Mouse (Mus musculus): ENCODE measurements at regions not wholly inside any gene's neighbourhood (a gene's known extent, or its start where the extent isn't known, plus 50 kb on each side); places are given as distances from the start of the nearest gene placed in this dataset.

DNA sequence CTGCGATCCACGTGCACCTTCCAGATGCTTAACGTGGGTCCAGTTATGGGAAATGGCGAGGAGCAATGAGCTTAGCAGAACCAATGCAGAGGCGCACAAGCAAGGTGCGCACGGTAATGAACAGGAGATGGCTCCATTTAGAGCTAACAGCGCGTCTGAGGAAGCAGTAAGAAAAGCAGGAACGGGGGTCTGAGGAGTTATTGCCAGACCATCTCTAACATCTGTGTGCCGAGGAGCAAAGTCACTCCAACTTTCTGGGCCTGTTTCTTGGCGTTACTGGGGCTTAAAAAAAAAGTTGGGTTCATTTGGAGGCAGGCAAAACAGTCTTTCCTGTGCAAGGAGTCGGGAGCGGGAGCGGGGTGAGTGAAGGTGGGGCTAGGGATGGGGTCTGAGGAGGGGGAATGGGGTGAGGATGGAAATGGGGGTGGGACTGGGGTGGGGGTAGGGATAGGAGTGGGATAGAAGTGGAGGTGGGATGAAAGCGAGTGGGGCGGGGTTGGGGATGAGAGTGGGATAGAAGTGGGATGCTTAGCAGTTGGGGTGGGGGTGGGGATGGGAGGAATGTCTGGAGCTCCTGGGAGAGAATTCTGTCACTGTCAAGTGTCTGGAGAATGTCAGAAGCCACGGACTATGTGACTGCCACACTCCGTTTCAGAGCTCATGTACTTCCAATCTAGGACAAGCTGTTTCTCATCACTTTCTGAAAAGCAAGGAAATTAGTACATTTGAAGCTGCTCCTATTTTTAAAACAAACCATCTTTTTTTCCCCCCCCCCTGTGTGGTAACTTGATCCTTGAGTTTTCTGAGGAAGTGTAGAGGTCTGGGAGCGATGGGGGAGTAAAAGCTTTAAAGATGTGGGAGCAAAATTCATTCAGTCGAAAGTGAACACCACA, 225.6 kb upstream of the Ccdc122 start:
- Histone ChIP-seq H3K27ac (ENCODE audit: control insufficient read depth, insufficient read depth, low read length) (no peak overlapping the region), H3K4me3 (ENCODE audit: control insufficient read depth, insufficient read depth, low read length) (no peak overlapping the region), H3K4me1 (replicated peaks; ENCODE audit: control insufficient read depth, insufficient read depth, low read length) (no peaks in the 10 kb centered on the region), H3K36me3 (ENCODE audit: control insufficient read depth, insufficient read depth, low read length) (no peaks in the 10 kb centered on the region), H3K27me3 (ENCODE audit: control insufficient read depth, insufficient read depth, low read length) (no peaks in the 10 kb centered on the region)
- TF ChIP-seq CTCF (IDR thresholded peaks at IDR 0.05; ENCODE audit: borderline replicate concordance, control insufficient read depth, extremely low read depth, insufficient read depth, low read length, poor library complexity), result no peak
- TF ChIP-seq POLR2A (IDR thresholded peaks at IDR 0.05; ENCODE audit: control insufficient read depth, extremely low read depth, insufficient read depth, low read length, poor library complexity), result no peak
- 92% methylated on average over 21 of the region's 21 CpGs for WGBS
- no peak for DNase-seq

- 92% methylated on average over 3 of the region's 3 CpGs for WGBS
- Histone ChIP-seq H3K4me1 (replicated peaks; ENCODE audit: control insufficient read depth, insufficient read depth, low read length) (no peaks in the 10 kb centered on the region), H3K36me3 (ENCODE audit: control insufficient read depth, insufficient read depth, low read length) (no peaks in the 10 kb centered on the region), H3K27ac (ENCODE audit: control insufficient read depth, insufficient read depth, low read length) (no peak overlapping the region), H3K27me3 (ENCODE audit: control insufficient read depth, insufficient read depth, low read length) (no peaks in the 10 kb centered on the region), H3K4me3 (ENCODE audit: control insufficient read depth, insufficient read depth, low read length) (no peak overlapping the region)
- no peak for TF ChIP-seq POLR2A (IDR thresholded peaks at IDR 0.05; ENCODE audit: control insufficient read depth, extremely low read depth, insufficient read depth, low read length, poor library complexity)
- no peak for TF ChIP-seq CTCF (IDR thresholded peaks at IDR 0.05; ENCODE audit: borderline replicate concordance, control insufficient read depth, extremely low read depth, insufficient read depth, low read length, poor library complexity)
- no peak for DNase-seq
Measured at GRCm38 (mm10) chr14:76810041-76810440, 226.5 kb upstream of the Ccdc122 start.

- DNase-seq, result no peak
- no peak overlapping the region for H3K4me3 ChIP-seq (ENCODE audit: control insufficient read depth, insufficient read depth, low read length)
- H3K27ac ChIP-seq (ENCODE audit: control insufficient read depth, insufficient read depth, low read length), result no peak overlapping the region
- H3K4me1 ChIP-seq (replicated peaks; ENCODE audit: control insufficient read depth, insufficient read depth, low read length), result no peaks in the 10 kb centered on the region
- TF ChIP-seq CTCF (IDR thresholded peaks at IDR 0.05; ENCODE audit: borderline replicate concordance, control insufficient read depth, extremely low read depth, insufficient read depth, low read length, poor library complexity) (no peak), POLR2A (IDR thresholded peaks at IDR 0.05; ENCODE audit: control insufficient read depth, extremely low read depth, insufficient read depth, low read length, poor library complexity) (no peak)
- H3K36me3 ChIP-seq (ENCODE audit: control insufficient read depth, insufficient read depth, low read length), result no peaks in the 10 kb centered on the region
- H3K27me3 ChIP-seq (ENCODE audit: control insufficient read depth, insufficient read depth, low read length), result no peaks in the 10 kb centered on the region
- WGBS, result 98% methylated on average over 7 of the region's 7 CpGs
Measured at GRCm38 (mm10) chr14:76809411-76809810, 227.2 kb upstream of the Ccdc122 start.

GRCm38 (mm10) chr14:76805151-76805785, 231.3 kb upstream of the Ccdc122 start:
- WGBS, result 93% methylated on average over 13 of the region's 13 CpGs
- no peak overlapping the region for H3K27ac ChIP-seq (ENCODE audit: control insufficient read depth, insufficient read depth, low read length)
- TF ChIP-seq CTCF (IDR thresholded peaks at IDR 0.05; ENCODE audit: borderline replicate concordance, control insufficient read depth, extremely low read depth, insufficient read depth, low read length, poor library complexity) (no peak), POLR2A (IDR thresholded peaks at IDR 0.05; ENCODE audit: control insufficient read depth, extremely low read depth, insufficient read depth, low read length, poor library complexity) (no peak)

GRCm38 (mm10) chr14:76804447-76805150, 232.0 kb upstream of the Ccdc122 start:
- DNase-seq, result no peak
- 67% methylated on average over 6 of the region's 6 CpGs for WGBS

More at GRCm38 (mm10) chr14:76805151-76805785, 231.3 kb upstream of the Ccdc122 start:
- Histone ChIP-seq H3K36me3 (ENCODE audit: control insufficient read depth, insufficient read depth, low read length) (no peaks in the 10 kb centered on the region), H3K27me3 (ENCODE audit: control insufficient read depth, insufficient read depth, low read length) (no peaks in the 10 kb centered on the region), H3K4me3 (ENCODE audit: control insufficient read depth, insufficient read depth, low read length) (no peak overlapping the region), H3K4me1 (replicated peaks; ENCODE audit: control insufficient read depth, insufficient read depth, low read length) (no peaks in the 10 kb centered on the region)
- DNase-seq, result no peak

DNA sequence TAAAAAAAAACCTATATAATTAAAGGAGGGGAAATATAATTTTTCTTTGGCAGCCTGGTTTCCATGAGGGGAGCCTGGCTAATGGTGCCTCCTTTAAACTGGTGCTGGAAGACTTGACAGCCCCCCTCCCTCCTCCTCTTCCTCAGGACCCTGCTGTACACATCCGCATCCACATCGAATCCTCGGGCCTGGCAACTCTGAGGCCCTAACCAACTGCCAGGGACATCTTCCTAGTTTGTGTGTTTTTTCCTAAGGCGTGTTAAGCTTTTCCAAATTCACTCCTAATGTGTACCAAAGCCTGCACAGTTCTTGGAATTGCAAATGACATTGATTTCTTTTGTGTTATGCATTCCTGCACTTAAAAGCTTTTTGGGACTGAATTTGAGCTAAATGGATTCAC, 236.4 kb upstream of the Ccdc122 start:
- DNase-seq, result no peak

More at GRCm38 (mm10) chr14:76804447-76805150, 232.0 kb upstream of the Ccdc122 start:
- TF ChIP-seq POLR2A (IDR thresholded peaks at IDR 0.05; ENCODE audit: control insufficient read depth, extremely low read depth, insufficient read depth, low read length, poor library complexity) (no peak), CTCF (IDR thresholded peaks at IDR 0.05; ENCODE audit: borderline replicate concordance, control insufficient read depth, extremely low read depth, insufficient read depth, low read length, poor library complexity) (no peak)
- H3K36me3 ChIP-seq (ENCODE audit: control insufficient read depth, insufficient read depth, low read length), result no peaks in the 10 kb centered on the region
- H3K4me1 ChIP-seq (replicated peaks; ENCODE audit: control insufficient read depth, insufficient read depth, low read length), result no peaks in the 10 kb centered on the region
- no peak overlapping the region for H3K4me3 ChIP-seq (ENCODE audit: control insufficient read depth, insufficient read depth, low read length)
- H3K27ac ChIP-seq (ENCODE audit: control insufficient read depth, insufficient read depth, low read length), result no peak overlapping the region
- H3K27me3 ChIP-seq (ENCODE audit: control insufficient read depth, insufficient read depth, low read length), result no peaks in the 10 kb centered on the region

More for the DNA sequence above, 236.4 kb upstream of the Ccdc122 start:
- Histone ChIP-seq H3K4me1 (replicated peaks; ENCODE audit: control insufficient read depth, insufficient read depth, low read length) (no peaks in the 10 kb centered on the region), H3K27ac (ENCODE audit: control insufficient read depth, insufficient read depth, low read length) (no peak overlapping the region), H3K27me3 (ENCODE audit: control insufficient read depth, insufficient read depth, low read length) (no peaks in the 10 kb centered on the region), H3K4me3 (ENCODE audit: control insufficient read depth, insufficient read depth, low read length) (no peak overlapping the region), H3K36me3 (ENCODE audit: control insufficient read depth, insufficient read depth, low read length) (no peaks in the 10 kb centered on the region)
- TF ChIP-seq CTCF (IDR thresholded peaks at IDR 0.05; ENCODE audit: borderline replicate concordance, control insufficient read depth, extremely low read depth, insufficient read depth, low read length, poor library complexity) (no peak), POLR2A (IDR thresholded peaks at IDR 0.05; ENCODE audit: control insufficient read depth, extremely low read depth, insufficient read depth, low read length, poor library complexity) (no peak)
- 92% methylated on average over 4 of the region's 4 CpGs for WGBS

All from thymus, adult 2 months (tissue).